Mouse (Mus musculus) stomach, embryonic 14.5 days (tissue): Measurements from ENCODE around the gene Parp14. TPM values are rescaled to one million over a fixed set of nuclear protein-coding genes. Genes with fewer than 3 reads are reported as not detected.
"Not testable (repeated sequence)": the region's sequence is repeated elsewhere in the genome, so short reads cannot be mapped to it uniquely, and the experiment has no call there.

ENCODE experiments used
- ATAC-seq: fragments of 200-750 bp; cut with Nextera tagmentation; 2 replicates; pipeline ENCODE4 v1.8.0; 2017; ENCODE audit warnings: low read depth, moderate TSS enrichment; ENCODE audit not compliant: insufficient number of reproducible peaks, insufficient read depth, low FRiP score
- H3K27ac ChIP-seq: fragments of 300-500 bp; sonication (generic); 2 replicates; pipeline ENCODE4 v1.5.1; 2014; ENCODE audit warnings: mild to moderate bottlenecking, low read length, moderate library complexity, mixed read lengths
- H3K27me3 ChIP-seq: fragments of 300-500 bp; sonication (generic); 2 replicates; pipeline ENCODE4 v1.6.1; 2014; ENCODE audit warnings: low read length, control low read depth, mixed read lengths; ENCODE audit not compliant: control insufficient read depth, insufficient read depth
- H3K36me3 ChIP-seq: fragments of 300-500 bp; sonication (generic); 2 replicates; pipeline ENCODE4 v1.6.1; 2014; ENCODE audit warnings: mild to moderate bottlenecking, control low read depth, low read length, moderate library complexity, mixed read lengths; ENCODE audit not compliant: control insufficient read depth, insufficient read depth
- H3K4me1 ChIP-seq: fragments of 300-500 bp; sonication (generic); 2 replicates; pipeline ENCODE4 v1.6.1; 2014; ENCODE audit warnings: low read length, control low read depth, mixed read lengths; ENCODE audit not compliant: control insufficient read depth, insufficient read depth
- H3K4me2 ChIP-seq: fragments of 300-500 bp; sonication (generic); replicated peaks from 2 replicates; pipeline ENCODE4 v1.6.1; 2014; ENCODE audit warnings: low read depth, low read length, control low read depth
- H3K4me3 ChIP-seq: fragments of 300-500 bp; sonication (generic); 2 replicates; pipeline ENCODE4 v1.5.1; 2014; ENCODE audit warnings: low read depth, low read length, control low read depth
- H3K9ac ChIP-seq: fragments of 300-500 bp; sonication (generic); replicated peaks from 2 replicates; pipeline ENCODE4 v1.6.1; 2014; ENCODE audit warnings: low read depth, mild to moderate bottlenecking, control low read depth, low read length, moderate library complexity, mixed read lengths
- H3K9me3 ChIP-seq: fragments of 300-500 bp; sonication (generic); 2 replicates; pipeline ENCODE4 v1.6.1; 2016; ENCODE audit warnings: low read depth, low read length, control low read depth; ENCODE audit not compliant: control insufficient read depth
- WGBS: fragments of 180-500 bp; shearing (Covaris S2); extraction: QIAGEN DNeasy Blood & Tissue Kit; methylation state at CpG from one replicate; pipeline ENCODE4 v1.1.7; 2014; 5-methylcytosine and 5-hydroxymethylcytosine counted together
- polyA plus RNA-seq: library from polyadenylated mRNA; unstranded; fragments of >200 nt; fragmentation: Nextera tagmentation; extraction: Ambion mirVana; gene quantifications from 2 replicates; pipeline ENCODE4 v1.2.1, GENCODE M21; 2014

Parp14 gene
- polyA plus RNA-seq, 1 experiment from 2014 or later = 1.2 TPM

DNA sequence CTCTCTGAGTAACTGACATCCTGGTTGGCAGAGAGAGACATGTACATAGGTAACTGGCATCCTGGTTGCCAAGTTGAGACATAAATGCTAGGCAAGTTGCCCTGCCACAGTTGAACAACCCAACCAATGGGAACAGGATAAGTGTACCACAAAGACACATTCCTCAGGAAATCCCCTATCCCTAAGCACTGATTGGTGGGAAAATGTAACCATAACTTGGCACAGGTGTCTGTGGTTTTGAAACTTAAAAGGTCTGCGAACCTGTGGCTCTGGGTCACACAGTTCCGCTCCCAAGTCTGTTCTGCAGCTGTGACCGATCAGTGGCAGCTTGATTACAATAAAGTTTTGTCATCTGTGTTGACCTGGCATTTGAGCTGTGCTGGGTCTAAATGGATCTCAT lies 34.0 kb upstream of the Parp14 start:
- H3K9me3 ChIP-seq = no peaks in the 10 kb centered on the region
- no peak overlapping the region for H3K4me2 ChIP-seq
- H3K9ac ChIP-seq = no peak overlapping the region
- WGBS = 89% methylated on average over 3 of the region's 3 CpGs
- H3K4me3 ChIP-seq = no peak overlapping the region
- no peaks in the 10 kb centered on the region for H3K27me3 ChIP-seq
- H3K4me1 ChIP-seq = no peaks in the 10 kb centered on the region
- H3K36me3 ChIP-seq = no peaks in the 10 kb centered on the region
- no peak for ATAC-seq
- no peak overlapping the region for H3K27ac ChIP-seq

DNA sequence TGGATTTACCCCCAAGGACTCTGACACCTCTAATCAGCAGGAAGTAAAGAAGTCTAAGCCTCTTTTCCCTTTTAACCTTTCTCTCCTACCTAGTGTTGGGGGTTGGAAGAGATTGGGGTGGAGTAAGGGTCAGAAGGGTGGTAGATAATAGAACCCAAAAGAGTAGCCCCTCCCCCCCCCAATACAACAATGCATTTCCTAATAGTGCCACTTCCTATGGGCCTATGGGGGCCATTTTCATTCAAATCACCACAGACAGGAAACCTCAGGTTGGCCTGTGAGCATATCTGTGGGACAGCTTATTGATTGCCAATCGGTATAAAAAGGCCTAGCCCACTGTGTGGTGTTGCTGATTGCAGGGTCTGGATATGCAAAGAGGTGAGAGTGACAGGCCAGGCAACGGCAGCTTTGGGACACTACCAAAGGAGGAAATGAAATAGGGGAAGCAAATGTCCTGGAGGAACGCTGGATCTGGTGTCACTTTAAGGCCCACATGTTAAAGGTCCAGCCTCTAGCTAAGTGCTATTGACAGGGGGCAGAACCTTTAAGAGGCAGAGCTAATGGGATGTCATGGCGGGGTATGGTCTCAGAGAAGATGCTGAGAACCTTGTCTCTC lies 32.9 kb upstream of the Parp14 start:
- ATAC-seq = no peak
- H3K27ac ChIP-seq = no peak overlapping the region
- no peak overlapping the region for H3K9ac ChIP-seq
- WGBS = 73% methylated on average over 4 of the region's 4 CpGs
- H3K36me3 ChIP-seq = no peaks in the 10 kb centered on the region
- no peaks in the 10 kb centered on the region for H3K4me1 ChIP-seq
- H3K4me3 ChIP-seq = no peak overlapping the region
- no peaks in the 10 kb centered on the region for H3K9me3 ChIP-seq
- no peak overlapping the region for H3K4me2 ChIP-seq
- no peaks in the 10 kb centered on the region for H3K27me3 ChIP-seq

DNA sequence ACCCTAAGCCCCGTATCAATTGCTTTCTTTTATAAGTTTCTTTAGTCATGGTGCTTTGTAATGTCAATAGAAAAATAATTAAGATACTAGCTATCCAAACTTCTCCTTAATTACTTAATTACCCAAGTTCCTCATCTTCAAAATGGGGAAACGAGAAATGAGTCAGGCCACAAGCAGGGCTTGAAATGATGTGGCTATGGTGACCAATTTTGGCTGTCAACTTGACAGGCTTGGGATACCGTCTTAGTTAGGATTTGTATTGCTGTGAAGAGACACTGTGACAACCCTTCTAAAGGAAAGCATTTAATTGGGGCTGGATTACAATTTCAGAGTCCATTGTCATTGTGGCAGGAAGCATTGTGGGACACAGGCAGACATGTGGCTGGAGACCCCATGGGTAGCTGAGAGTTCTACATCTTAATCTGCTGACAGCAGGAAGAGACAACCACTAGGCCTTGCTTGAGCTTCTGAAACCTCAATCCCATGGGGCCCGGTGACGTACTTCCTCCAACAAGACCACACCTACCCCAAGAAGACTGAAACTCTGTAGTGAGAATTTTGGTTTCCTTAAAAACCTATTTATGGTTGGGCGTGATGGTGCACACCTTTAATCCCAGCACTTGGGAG lies 31.8 kb upstream of the Parp14 start:
- no peak for ATAC-seq
- H3K27me3 ChIP-seq = no peaks in the 10 kb centered on the region
- WGBS = 94% methylated on average over 6 of the region's 6 CpGs
- no peak overlapping the region for H3K9ac ChIP-seq
- no peaks in the 10 kb centered on the region for H3K9me3 ChIP-seq
- no peak overlapping the region for H3K4me2 ChIP-seq
- no peaks in the 10 kb centered on the region for H3K4me1 ChIP-seq
- H3K27ac ChIP-seq = no peak overlapping the region
- no peaks in the 10 kb centered on the region for H3K36me3 ChIP-seq
- H3K4me3 ChIP-seq = no peak overlapping the region

DNA sequence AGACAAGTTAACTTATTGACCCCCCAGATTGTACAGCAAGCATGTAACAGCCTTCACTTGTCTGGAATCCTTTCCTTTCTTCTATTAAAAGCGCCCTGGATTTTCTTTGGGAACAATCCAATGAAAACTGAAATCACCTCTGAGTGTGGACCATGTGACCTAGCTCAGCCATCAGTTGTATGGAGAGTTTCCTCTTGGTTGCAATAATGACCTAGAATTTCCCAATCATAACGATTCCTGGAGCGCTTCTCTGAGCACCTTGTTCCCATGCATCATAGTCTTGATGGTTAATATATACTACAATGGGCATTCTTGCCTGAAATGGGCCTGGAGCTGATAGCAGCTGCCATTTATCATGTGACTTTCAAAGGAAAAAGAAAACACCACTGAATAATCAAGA lies 29.2 kb upstream of the Parp14 start:
- Histone ChIP-seq H3K9ac (no peak overlapping the region), H3K9me3 (no peaks in the 10 kb centered on the region), H3K4me3 (no peak overlapping the region), H3K27me3 (no peaks in the 10 kb centered on the region), H3K36me3 (no peaks in the 10 kb centered on the region), H3K27ac (no peak overlapping the region), H3K4me1 (no peaks in the 10 kb centered on the region), H3K4me2 (no peak overlapping the region)
- ATAC-seq = no peak
- 70% methylated on average over 3 of the region's 3 CpGs for WGBS

DNA sequence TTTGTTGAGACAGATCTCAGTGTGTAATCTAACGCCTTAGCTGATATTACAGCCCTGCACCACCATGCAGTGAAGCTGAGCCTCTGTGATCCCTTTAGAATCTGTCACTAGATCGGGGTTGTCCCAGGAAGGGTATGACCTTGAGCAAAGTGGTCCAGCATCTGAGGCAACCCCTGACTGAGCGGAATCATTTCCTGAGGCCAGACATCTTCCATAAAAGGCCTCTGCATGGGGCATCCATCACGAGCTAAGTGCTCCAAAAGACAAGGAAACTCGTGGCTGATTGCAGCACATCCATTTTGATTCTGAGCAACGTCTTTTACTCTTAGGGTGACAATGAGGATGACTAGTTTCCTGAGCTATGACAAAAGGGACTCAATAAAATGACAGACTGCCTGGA lies 23.7 kb upstream of the Parp14 start:
- Histone ChIP-seq H3K27me3 (no peaks in the 10 kb centered on the region), H3K9me3 (no peaks in the 10 kb centered on the region), H3K36me3 (no peaks in the 10 kb centered on the region), H3K4me1 (no peaks in the 10 kb centered on the region), H3K4me2 (no peak overlapping the region), H3K4me3 (no peak overlapping the region), H3K9ac (no peak overlapping the region), H3K27ac (no peak overlapping the region)
- no peak for ATAC-seq
- 36% methylated on average over 6 of the region's 6 CpGs for WGBS

DNA sequence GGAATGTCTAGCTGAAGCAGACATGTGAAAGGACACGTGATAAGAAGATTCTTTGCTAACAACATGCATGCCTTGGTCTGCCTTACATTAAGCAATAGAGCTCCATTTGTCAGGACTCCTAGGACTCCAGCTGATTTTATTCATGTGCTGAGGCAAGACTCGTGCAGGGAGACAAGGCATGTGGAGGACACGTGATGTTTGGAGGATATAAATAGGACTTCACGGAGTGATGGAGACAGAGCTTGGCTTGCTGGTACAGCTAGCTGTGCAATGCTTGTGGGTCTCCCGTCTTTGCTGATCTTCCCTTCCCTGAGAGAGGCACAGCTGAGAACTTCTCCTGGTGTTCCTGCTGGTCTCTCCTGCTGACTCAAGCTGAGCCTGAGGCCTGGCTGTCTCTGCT lies 20.3 kb upstream of the Parp14 start:
- H3K27me3 ChIP-seq, H3K4me3 ChIP-seq: not testable (repeated sequence)

DNA sequence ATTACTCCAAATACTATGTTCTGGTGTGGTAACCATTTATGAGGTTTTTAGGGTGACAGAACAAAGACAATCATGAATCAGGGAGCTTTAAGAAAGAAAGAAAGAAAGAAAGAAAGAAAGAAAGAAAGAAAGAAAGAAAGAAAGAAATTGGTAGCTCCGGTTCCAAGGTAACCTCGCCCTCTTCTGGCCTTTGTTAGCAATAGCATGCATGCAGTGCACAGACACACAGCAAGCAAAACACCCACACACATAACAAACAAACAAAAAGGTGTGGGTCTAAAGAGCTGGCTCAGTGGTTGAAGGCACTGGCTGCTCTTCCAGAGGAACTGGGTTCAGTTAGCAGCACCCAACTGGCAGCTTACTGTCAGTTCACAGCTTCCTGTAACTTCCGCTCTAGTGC lies 19.3 kb upstream of the Parp14 start:
- no peak for ATAC-seq
- Histone ChIP-seq H3K4me2 (no peak overlapping the region), H3K9me3 (no peaks in the 10 kb centered on the region), H3K9ac (no peak overlapping the region), H3K27ac (no peak overlapping the region), H3K4me1 (no peaks in the 10 kb centered on the region), H3K4me3 (no peak overlapping the region), H3K36me3 (no peaks in the 10 kb centered on the region), H3K27me3 (no peaks in the 10 kb centered on the region)
- WGBS = 77% methylated on average over 3 of the region's 3 CpGs

More for the DNA sequence above, 20.3 kb upstream of the Parp14 start:
- H3K36me3 ChIP-seq, H3K9me3 ChIP-seq, H3K4me1 ChIP-seq, H3K4me2 ChIP-seq, ATAC-seq, H3K27ac ChIP-seq, H3K9ac ChIP-seq: not testable (repeated sequence)
- 72% methylated on average over 5 of the region's 5 CpGs for WGBS

DNA sequence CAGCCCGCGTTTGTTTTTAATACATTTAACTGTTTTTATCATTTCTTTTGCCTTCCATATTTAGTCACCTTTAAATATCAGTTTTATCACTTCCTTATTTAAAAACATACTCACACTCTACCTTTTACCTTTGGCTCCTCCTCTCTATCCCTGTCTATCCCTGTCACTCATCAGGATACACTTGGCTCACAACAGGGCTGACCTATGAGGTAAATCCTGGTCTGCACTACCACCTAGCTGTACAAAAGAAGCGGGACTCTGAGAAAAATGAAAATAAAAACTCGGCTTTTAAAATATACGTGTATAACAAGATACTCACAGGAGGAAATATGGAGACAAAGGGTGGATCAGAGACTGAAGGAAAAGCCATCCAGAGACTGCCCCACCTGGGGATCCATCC lies 17.6 kb upstream of the Parp14 start:
- ATAC-seq = no peak
- H3K4me1 ChIP-seq = no peaks in the 10 kb centered on the region
- WGBS = 90% methylated on average over 5 of the region's 5 CpGs
- no peaks in the 10 kb centered on the region for H3K36me3 ChIP-seq
- H3K27ac ChIP-seq = no peak overlapping the region
- no peak overlapping the region for H3K9ac ChIP-seq
- H3K4me3 ChIP-seq = no peak overlapping the region
- H3K9me3 ChIP-seq = no peaks in the 10 kb centered on the region
- no peak overlapping the region for H3K4me2 ChIP-seq
- H3K27me3 ChIP-seq = no peaks in the 10 kb centered on the region

DNA sequence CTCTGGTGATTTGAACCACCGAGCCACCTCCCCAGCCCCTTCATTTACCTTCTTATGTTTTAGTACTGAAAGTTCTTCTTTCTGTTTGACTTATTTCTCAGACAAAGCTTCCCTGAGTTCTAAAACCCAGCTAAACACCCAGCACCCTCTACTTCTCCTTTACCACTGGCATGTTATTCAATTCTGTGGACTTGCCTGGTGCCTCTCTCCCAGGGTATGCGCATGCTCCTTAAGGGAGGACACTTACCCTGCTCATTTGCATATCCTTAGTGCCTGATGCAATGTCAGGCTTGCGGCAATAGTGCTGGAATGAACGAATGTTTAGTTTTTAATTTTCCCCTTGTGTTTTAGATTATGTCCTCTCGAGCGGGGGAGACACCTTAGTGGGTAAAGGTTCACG lies 16.8 kb upstream of the Parp14 start:
- no peak for ATAC-seq
- H3K9me3 ChIP-seq = no peaks in the 10 kb centered on the region
- H3K4me1 ChIP-seq = no peaks in the 10 kb centered on the region
- 81% methylated on average over 7 of the region's 7 CpGs for WGBS
- H3K36me3 ChIP-seq = no peaks in the 10 kb centered on the region
- H3K4me3 ChIP-seq = no peak overlapping the region
- H3K27me3 ChIP-seq = no peaks in the 10 kb centered on the region
- no peak overlapping the region for H3K4me2 ChIP-seq
- H3K27ac ChIP-seq = no peak overlapping the region
- no peak overlapping the region for H3K9ac ChIP-seq
